Comparison of ENCODE assay signal across 10 mouse cellular contexts in the genomic region with DNA sequence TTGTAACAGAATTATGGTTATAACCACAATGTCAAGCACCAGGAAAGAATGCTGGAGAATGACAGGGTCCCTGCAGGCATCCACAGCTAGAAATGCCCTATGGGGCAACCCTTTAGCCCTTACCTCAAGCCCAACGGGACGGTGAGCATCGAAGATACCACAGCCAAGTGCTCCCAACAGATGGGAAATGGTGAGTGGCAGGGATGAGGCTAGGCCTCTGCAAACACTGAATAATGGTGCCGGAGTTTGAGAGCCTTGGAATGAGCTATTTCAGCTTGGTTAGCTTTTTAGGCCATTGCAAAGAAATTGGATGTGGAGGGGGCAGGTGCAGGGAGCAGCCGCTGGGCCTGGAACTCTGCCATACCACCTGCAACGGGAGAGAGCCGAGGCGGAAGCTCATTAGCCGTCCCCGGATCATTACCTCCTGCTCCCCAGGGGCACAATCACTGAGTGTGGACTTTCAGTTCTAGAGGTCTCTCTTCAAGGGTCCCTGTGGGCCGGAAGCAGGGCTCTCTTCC.
DNase-seq lines count a peak whose midpoint lies in the region; ATAC-seq and TF ChIP-seq lines count a peak whose summit lies in the region.
"Had no signal": no experiment of that assay in that cellular context is flagged by ENCODE, and none has a peak within 500 bp of the region (broad histone marks: within the 10 kb centered on the region; RNA-seq: fewer than 3 reads in every experiment).

No protein-coding gene starts in this region.

- H3K4me2 ChIP-seq in heart, embryonic 15.5 days, result no peak overlapping the region
- no peak overlapping the region for H3K4me2 ChIP-seq in forebrain, embryonic 12.5 days
- no peak overlapping the region for H3K4me2 ChIP-seq in kidney, postnatal 0 days (ENCODE audit: low read length)
- H3K4me2 ChIP-seq: lung, embryonic 14.5 days had no signal

- DNase-seq in heart, embryonic 10.5 days (ENCODE audit: low spot score), result no peak
- DNase-seq in brain, adult 2 months (ENCODE audit: low read depth, low spot score), result peak; percentile 59
- DNase-seq in kidney, postnatal 0 days (ENCODE audit: low spot score), result peak; percentile 38
- DNase-seq in gastrocnemius, postnatal 4 days (ENCODE audit: low spot score in 2 of 2), result no peak
- DNase-seq in ovary, postnatal 10 days (ENCODE audit: low spot score), result no peak
- DNase-seq: lung, embryonic 14.5 days had no signal

- 0 out of 2 replicates have a peak, but pooled peaks have one; percentile 4 for ATAC-seq in heart, embryonic 15.5 days (replicated peaks; ENCODE audit: insufficient number of reproducible peaks, insufficient read depth, low FRiP score, low read depth)
- peak; percentile 58; the same call in 1 of the 2 replicates for ATAC-seq in forebrain, embryonic 12.5 days (ENCODE audit: low FRiP score)
- 0 out of 2 replicates have a peak, but pooled peaks have one; percentile 25 for ATAC-seq in kidney, postnatal 0 days (replicated peaks; ENCODE audit: low FRiP score, low read depth)
- no peak for ATAC-seq in megakaryocyte-erythroid progenitor cell, adult 5-6 weeks (replicated peaks; ENCODE audit: low FRiP score, low TSS enrichment, poor library complexity, severe bottlenecking)
- ATAC-seq: intestine, embryonic 16.5 days had no signal

- 78% methylated on average over 11 of the region's 11 CpGs for WGBS in heart, embryonic 15.5 days
- WGBS in heart, embryonic 10.5 days, result 82% methylated on average over 11 of the region's 11 CpGs
- 46% methylated on average over 11 of the region's 11 CpGs for WGBS in forebrain, embryonic 12.5 days
- 43% methylated on average over 11 of the region's 11 CpGs for WGBS in kidney, postnatal 0 days

- H3K9ac ChIP-seq in heart, embryonic 15.5 days, result no peak overlapping the region
- H3K9ac ChIP-seq in forebrain, embryonic 12.5 days, result no peak overlapping the region
- no peak overlapping the region for H3K9ac ChIP-seq in kidney, postnatal 0 days (ENCODE audit: low read depth, low read length)
- H3K9ac ChIP-seq: lung, embryonic 14.5 days had no signal

- no peak for TF ChIP-seq CTCF in kidney, postnatal 0 days (IDR thresholded peaks at IDR 0.05; ENCODE audit: low read depth)

- H3K4me1 ChIP-seq in heart, embryonic 15.5 days (replicated peaks), result no peaks in the 10 kb centered on the region
- no peaks in the 10 kb centered on the region for H3K4me1 ChIP-seq in heart, embryonic 10.5 days
- peaks cover 9% of the 10 kb centered on the region for H3K4me1 ChIP-seq in forebrain, embryonic 12.5 days
- no peaks in the 10 kb centered on the region for H3K4me1 ChIP-seq in kidney, postnatal 0 days (replicated peaks; ENCODE audit: insufficient read depth, low read length)

- no peaks in the 10 kb centered on the region for H3K36me3 ChIP-seq in heart, embryonic 15.5 days
- no peaks in the 10 kb centered on the region for H3K36me3 ChIP-seq in heart, embryonic 10.5 days
- no peaks in the 10 kb centered on the region for H3K36me3 ChIP-seq in forebrain, embryonic 12.5 days (replicated peaks)
- no peaks in the 10 kb centered on the region for H3K36me3 ChIP-seq in kidney, postnatal 0 days (ENCODE audit: insufficient read depth, low read length)

- no peaks in the 10 kb centered on the region for H3K27me3 ChIP-seq in heart, embryonic 15.5 days
- no peaks in the 10 kb centered on the region for H3K27me3 ChIP-seq in heart, embryonic 10.5 days (ENCODE audit: insufficient read depth, poor library complexity, severe bottlenecking)
- no peaks in the 10 kb centered on the region for H3K27me3 ChIP-seq in forebrain, embryonic 12.5 days
- H3K27me3 ChIP-seq in kidney, postnatal 0 days (ENCODE audit: insufficient read depth, low read length), result no peaks in the 10 kb centered on the region

- no peak overlapping the region for H3K27ac ChIP-seq in heart, embryonic 15.5 days
- H3K27ac ChIP-seq in heart, embryonic 10.5 days, result no peak overlapping the region
- H3K27ac ChIP-seq in forebrain, embryonic 12.5 days, result peak overlapping the region; percentile 36; the same call in 1 of the 2 replicates
- H3K27ac ChIP-seq in kidney, postnatal 0 days, result no peak overlapping the region

- H3K4me3 ChIP-seq in heart, embryonic 15.5 days, result no peak overlapping the region
- H3K4me3 ChIP-seq in heart, embryonic 10.5 days, result no peak overlapping the region
- no peak overlapping the region for H3K4me3 ChIP-seq in forebrain, embryonic 12.5 days (replicated peaks)
- no peak overlapping the region for H3K4me3 ChIP-seq in kidney, postnatal 0 days (replicated peaks; ENCODE audit: low read depth, low read length)

- H3K9me3 ChIP-seq in heart, embryonic 15.5 days (replicated peaks), result no peaks in the 10 kb centered on the region
- no peaks in the 10 kb centered on the region for H3K9me3 ChIP-seq in heart, embryonic 10.5 days
- no peaks in the 10 kb centered on the region for H3K9me3 ChIP-seq in forebrain, embryonic 12.5 days
- no peaks in the 10 kb centered on the region for H3K9me3 ChIP-seq in kidney, postnatal 0 days (replicated peaks; ENCODE audit: low read length)

Comparison
In these comparisons a context has a peak if more than half of its experiments do, and no peak if none do; other contexts are left out.
1. DNase-seq: peak in brain, adult 2 months (single experiment) and kidney, postnatal 0 days (single experiment); none in heart, embryonic 10.5 days (single experiment), gastrocnemius, postnatal 4 days (0 of 2) and ovary, postnatal 10 days (single experiment).